ENCODE assay signal across 7 mouse cellular contexts in genomic region chr7:99539201-99539891, GRCm38 (mm10). TPM values are rescaled to one million over a fixed set of nuclear protein-coding genes. Genes with fewer than 3 reads are reported as not detected.
DNase-seq lines count a peak whose midpoint lies in the region; ATAC-seq and TF ChIP-seq lines count a peak whose summit lies in the region.

No protein-coding gene starts in this region.

- peak overlapping the region; percentile 41 for H3K27ac ChIP-seq in liver, postnatal 0 days (ENCODE audit: low read depth)
- no peak overlapping the region for H3K27ac ChIP-seq in neural tube, embryonic 12.5 days

- no peak for ATAC-seq in liver, postnatal 0 days
- no peak for ATAC-seq in neural tube, embryonic 12.5 days (ENCODE audit: low FRiP score, low read depth)

- H3K9ac ChIP-seq in liver, postnatal 0 days (replicated peaks): no peak overlapping the region; the same call in 1 of the 2 replicates
- 0 out of 2 replicates have a peak overlapping the region, but pooled peaks have one; percentile 13 for H3K9ac ChIP-seq in neural tube, embryonic 12.5 days

- H3K4me3 ChIP-seq in liver, postnatal 0 days (ENCODE audit: low read depth, low read length): no peak overlapping the region
- H3K4me3 ChIP-seq in neural tube, embryonic 12.5 days: no peak overlapping the region

- DNase-seq in adrenal gland, adult 2 months: peak; percentile 84
- peak; percentile 57 to 68 for DNase-seq in cerebellum, postnatal 10 days
- peak; percentile 83 to 84 for DNase-seq in heart, adult 9 months (ENCODE audit: low spot score in 2 of 2)
- peak; percentile 50 for DNase-seq in kidney, adult 18-20 months
- no peak for DNase-seq in liver, postnatal 0 days
- no peak for DNase-seq in thymus, postnatal 0 days (ENCODE audit: low spot score)

- 0 out of 2 replicates have a peak, but pooled peaks cover 2% of the 10 kb centered on the region for H3K36me3 ChIP-seq in liver, postnatal 0 days (replicated peaks; ENCODE audit: insufficient read depth, low read length)
- no peaks in the 10 kb centered on the region for H3K36me3 ChIP-seq in neural tube, embryonic 12.5 days

- TF ChIP-seq CTCF in liver, postnatal 0 days (IDR thresholded peaks at IDR 0.05; ENCODE audit: low read depth): no peak

- no peak for TF ChIP-seq EP300 in liver, postnatal 0 days (IDR thresholded peaks at IDR 0.05; ENCODE audit: low read depth)

- peak overlapping the region; percentile 24; the same call in 1 of the 2 replicates for H3K4me2 ChIP-seq in liver, postnatal 0 days (ENCODE audit: low read depth, low read length)
- peak overlapping the region; percentile 46 for H3K4me2 ChIP-seq in neural tube, embryonic 12.5 days (replicated peaks)

- H3K4me1 ChIP-seq in liver, postnatal 0 days (ENCODE audit: insufficient read depth): peaks cover 46% of the 10 kb centered on the region
- H3K4me1 ChIP-seq in neural tube, embryonic 12.5 days: peaks cover 56% of the 10 kb centered on the region

- H3K9me3 ChIP-seq in liver, postnatal 0 days (ENCODE audit: low read length): no peaks in the 10 kb centered on the region
- H3K9me3 ChIP-seq in neural tube, embryonic 12.5 days: no peaks in the 10 kb centered on the region

- H3K27me3 ChIP-seq in liver, postnatal 0 days (ENCODE audit: insufficient read depth, low read length): no peaks in the 10 kb centered on the region
- H3K27me3 ChIP-seq in neural tube, embryonic 12.5 days (replicated peaks): no peaks in the 10 kb centered on the region

- WGBS in liver, postnatal 0 days (ENCODE audit: insufficient replicate concordance): 32% methylated on average over 8 of the region's 8 CpGs
- 11% methylated on average over 8 of the region's 8 CpGs for WGBS in neural tube, embryonic 12.5 days

RNA-seq across cellular contexts. Expression of gene Arrb1, which starts 4.1 kb away (rescaled TPM):
- total RNA-seq in adrenal gland, adult 2 months (2021): 10 to 100 TPM; 38.7 to 62.2 TPM
- 19.0 and 19.3 TPM in 2 replicates for polyA plus RNA-seq in adrenal gland, adult 2 months (2012; rRNA removed)
- polyA plus RNA-seq in liver, postnatal 0 days (2015; fragmentation: Nextera tagmentation; extraction: Ambion mirVana): 20.1 and 21.8 TPM in 2 replicates
- polyA plus RNA-seq in neural tube, embryonic 12.5 days (2016; fragmentation: Nextera tagmentation; extraction: Ambion mirVana): 16.3 and 18.4 TPM in 2 replicates
- 4.6 and 5.2 TPM in 2 replicates for polyA plus RNA-seq in thymus, postnatal 0 days (2015; fragmentation: Nextera tagmentation; extraction: Ambion mirVana)

RNA-seq across cellular contexts. Expression of gene Rps3, which starts 55.8 kb away (rescaled TPM):
- 100 to 1,000 TPM; 414 to 589 TPM for total RNA-seq in adrenal gland, adult 2 months (2021)
- 80.7 and 95.4 TPM in 2 replicates for polyA plus RNA-seq in adrenal gland, adult 2 months (2012; rRNA removed)
- polyA plus RNA-seq in liver, postnatal 0 days (2015; fragmentation: Nextera tagmentation; extraction: Ambion mirVana): 472 TPM in 2 replicates
- 536 and 541 TPM in 2 replicates for polyA plus RNA-seq in neural tube, embryonic 12.5 days (2016; fragmentation: Nextera tagmentation; extraction: Ambion mirVana)
- polyA plus RNA-seq in thymus, postnatal 0 days (2015; fragmentation: Nextera tagmentation; extraction: Ambion mirVana): 1,054 and 1,103 TPM in 2 replicates

Comparison
In these comparisons a context has a peak if more than half of its experiments do, and no peak if none do; other contexts are left out.
1. DNase-seq: peak in adrenal gland, adult 2 months (single experiment), cerebellum, postnatal 10 days (2 of 2), heart, adult 9 months (2 of 2) and kidney, adult 18-20 months (single experiment); none in liver, postnatal 0 days (single experiment) and thymus, postnatal 0 days (single experiment).